15 mouse cellular contexts compared by ENCODE assay signal in genomic region chr1:132386266-132386665, GRCm38 (mm10). TPM values are rescaled to one million over a fixed set of nuclear protein-coding genes. Genes with fewer than 3 reads are reported as not detected.
DNase-seq lines count a peak whose midpoint lies in the region; ATAC-seq and TF ChIP-seq lines count a peak whose summit lies in the region.
"Had no signal": no experiment of that assay in that cellular context is flagged by ENCODE, and none has a peak within 500 bp of the region (broad histone marks: within the 10 kb centered on the region; RNA-seq: fewer than 3 reads in every experiment).

No protein-coding gene starts in this region.

- no peak overlapping the region for H3K9ac ChIP-seq in forebrain, embryonic 11.5 days (ENCODE audit: low read length)
- H3K9ac ChIP-seq in forebrain, embryonic 15.5 days (replicated peaks), result no peak overlapping the region
- peak overlapping the region; percentile 32; the same call in 1 of the 2 replicates for H3K9ac ChIP-seq in liver, embryonic 16.5 days (ENCODE audit: low read depth, low read length)
- H3K9ac ChIP-seq: neural tube, embryonic 12.5 days had no signal

- intact Hi-C loops in left cerebral cortex, postnatal 14 days (cut with DNase I), result loop anchor here (10.0 kb wide), 1 partner anchor 209 kb away; no protein-coding TSS in a partner anchor
- intact Hi-C loops in left cerebral cortex, postnatal 10 days (cut with DNase I), result no loop called here

- H3K27ac ChIP-seq in forebrain, embryonic 11.5 days (ENCODE audit: low read depth, low read length), result no peak overlapping the region
- no peak overlapping the region for H3K27ac ChIP-seq in forebrain, embryonic 15.5 days (replicated peaks)
- H3K27ac ChIP-seq in cortical plate, adult 2 months (ENCODE audit: insufficient read depth, low read length), result peak overlapping the region; percentile 73
- H3K27ac ChIP-seq in liver, embryonic 16.5 days (ENCODE audit: low read length), result peak overlapping the region; percentile 25; the same call in 1 of the 2 replicates
- H3K27ac ChIP-seq: neural tube, embryonic 12.5 days had no signal

- H3K9me3 ChIP-seq in forebrain, embryonic 11.5 days (ENCODE audit: control insufficient read depth, low read length), result no peaks in the 10 kb centered on the region
- no peaks in the 10 kb centered on the region for H3K9me3 ChIP-seq in forebrain, embryonic 15.5 days
- no peaks in the 10 kb centered on the region for H3K9me3 ChIP-seq in liver, embryonic 16.5 days (replicated peaks; ENCODE audit: control insufficient read depth, low read length)
- H3K9me3 ChIP-seq: G1E; neural tube, embryonic 12.5 days had no signal

- H3K36me3 ChIP-seq in forebrain, embryonic 11.5 days (ENCODE audit: control insufficient read depth, insufficient read depth, low read length), result no peaks in the 10 kb centered on the region; the same call in 1 of the 2 replicates
- H3K36me3 ChIP-seq in forebrain, embryonic 15.5 days, result no peaks in the 10 kb centered on the region
- peaks cover 10% of the 10 kb centered on the region for H3K36me3 ChIP-seq in liver, embryonic 16.5 days (ENCODE audit: control insufficient read depth, insufficient read depth)
- H3K36me3 ChIP-seq: neural tube, embryonic 12.5 days had no signal

- no peak for ATAC-seq in forebrain, embryonic 11.5 days (replicated peaks; ENCODE audit: low FRiP score)
- ATAC-seq in forebrain, embryonic 15.5 days (replicated peaks), result no peak
- ATAC-seq in liver, embryonic 16.5 days (ENCODE audit: low read depth), result no peak
- ATAC-seq in granulocyte monocyte progenitor cell, adult 5-6 weeks (replicated peaks; ENCODE audit: poor library complexity, severe bottlenecking), result no peak

- no peak overlapping the region for H3K4me3 ChIP-seq in forebrain, embryonic 11.5 days (ENCODE audit: low read depth, low read length)
- no peak overlapping the region for H3K4me3 ChIP-seq in forebrain, embryonic 15.5 days
- H3K4me3 ChIP-seq in cortical plate, adult 2 months (ENCODE audit: insufficient read depth, low read length), result no peak overlapping the region
- H3K4me3 ChIP-seq in liver, embryonic 16.5 days (ENCODE audit: low read depth, low read length), result peak overlapping the region; percentile 78
- H3K4me3 ChIP-seq: neural tube, embryonic 12.5 days had no signal

- no peak overlapping the region for H3K4me2 ChIP-seq in forebrain, embryonic 11.5 days (ENCODE audit: low read depth, low read length, severe bottlenecking)
- H3K4me2 ChIP-seq in forebrain, embryonic 15.5 days (replicated peaks), result no peak overlapping the region
- peak overlapping the region; percentile 97 for H3K4me2 ChIP-seq in liver, embryonic 16.5 days (ENCODE audit: low read depth, low read length)

- peaks cover 21% of the 10 kb centered on the region for H3K4me1 ChIP-seq in forebrain, embryonic 11.5 days (replicated peaks; ENCODE audit: control insufficient read depth, insufficient read depth, low read length)
- peaks cover 70% of the 10 kb centered on the region for H3K4me1 ChIP-seq in forebrain, embryonic 15.5 days
- H3K4me1 ChIP-seq in cortical plate, adult 2 months (ENCODE audit: control insufficient read depth, insufficient read depth, low read length), result peaks cover 25% of the 10 kb centered on the region
- peaks cover 63% of the 10 kb centered on the region for H3K4me1 ChIP-seq in liver, embryonic 16.5 days (ENCODE audit: control insufficient read depth, low read depth, low read length)

- 88% methylated on average over 4 of the region's 4 CpGs for WGBS in forebrain, embryonic 11.5 days
- 53% methylated on average over 4 of the region's 4 CpGs for WGBS in forebrain, embryonic 15.5 days
- WGBS in liver, embryonic 16.5 days (ENCODE audit: insufficient replicate concordance), result 86% methylated on average over 4 of the region's 4 CpGs

- no peaks in the 10 kb centered on the region for H3K27me3 ChIP-seq in forebrain, embryonic 11.5 days (ENCODE audit: control insufficient read depth, insufficient read depth, low read length)
- H3K27me3 ChIP-seq in forebrain, embryonic 15.5 days, result no peaks in the 10 kb centered on the region
- H3K27me3 ChIP-seq in liver, embryonic 16.5 days (ENCODE audit: control insufficient read depth, insufficient read depth, low read depth, low read length), result peaks cover 4% of the 10 kb centered on the region
- H3K27me3 ChIP-seq: neural tube, embryonic 12.5 days had no signal

- TF ChIP-seq CTCF in cortical plate, adult 2 months (IDR thresholded peaks at IDR 0.05; ENCODE audit: extremely low read depth, insufficient read depth, low read length), result no peak

- DNase-seq in forebrain, embryonic 11.5 days (ENCODE audit: low spot score), result peak; percentile 39
- DNase-seq in left cerebral cortex, postnatal 14 days (ENCODE audit: low spot score in 2 of 2), result peak; percentile 56 to 77
- no peak for DNase-seq in left cerebral cortex, postnatal 10 days (ENCODE audit: extremely low spot score in 1 of 2, low spot score in 2 of 2)
- DNase-seq: heart, adult 11 months; heart, postnatal 4 days; kidney, adult 8-10 months; lung, postnatal 36 days; midbrain, embryonic 14.5 days; thymus, adult 18-20 months had no signal

- no peak for TF ChIP-seq POLR2A in cortical plate, adult 2 months (IDR thresholded peaks at IDR 0.05; ENCODE audit: extremely low read depth, insufficient read depth, low read length)

RNA-seq across cellular contexts. Expression of gene Tmcc2, which starts 4.8 kb away (rescaled TPM):
- polyA plus RNA-seq in forebrain, embryonic 11.5 days (2014; fragmentation: Nextera tagmentation; extraction: Ambion mirVana), result 13.3 and 16.1 TPM in 2 replicates
- 33.1 and 33.3 TPM in 2 replicates for polyA plus RNA-seq in forebrain, embryonic 15.5 days (2015; fragmentation: Nextera tagmentation; extraction: Ambion mirVana)
- 100 to 1,000 TPM; 128 to 132 TPM for total RNA-seq in left cerebral cortex, postnatal 14 days (2021)
- 100 to 1,000 TPM; 141 to 143 TPM for total RNA-seq in left cerebral cortex, postnatal 10 days (2021)
- 124 and 135 TPM in 2 replicates for polyA plus RNA-seq in cortical plate, adult 2 months (2012; rRNA removed)
- polyA plus RNA-seq in liver, embryonic 16.5 days (2015; fragmentation: Nextera tagmentation; extraction: Ambion mirVana), result 631 and 674 TPM in 2 replicates
- 1.5 and 6.2 TPM in 2 replicates for total RNA-seq in granulocyte monocyte progenitor cell, adult 5-6 weeks (2014; fragmentation: Nextera tagmentation)
- total RNA-seq in granulocyte monocyte progenitor cell, adult 5-6 weeks (2017), result 3.7 and 4.2 TPM in 2 replicates

RNA-seq across cellular contexts. Expression of gene Dstyk, which starts 31.1 kb away (rescaled TPM):
- polyA plus RNA-seq in forebrain, embryonic 11.5 days (2014; fragmentation: Nextera tagmentation; extraction: Ambion mirVana), result 13.6 and 15.7 TPM in 2 replicates
- polyA plus RNA-seq in forebrain, embryonic 15.5 days (2015; fragmentation: Nextera tagmentation; extraction: Ambion mirVana), result 11.3 and 13.2 TPM in 2 replicates
- 10 to 100 TPM; 32.4 to 32.6 TPM for total RNA-seq in left cerebral cortex, postnatal 14 days (2021)
- 10 to 100 TPM; 27.2 to 28.4 TPM for total RNA-seq in left cerebral cortex, postnatal 10 days (2021)
- 24.0 TPM in 2 replicates for polyA plus RNA-seq in cortical plate, adult 2 months (2012; rRNA removed)
- 4.4 and 5.0 TPM in 2 replicates for polyA plus RNA-seq in liver, embryonic 16.5 days (2015; fragmentation: Nextera tagmentation; extraction: Ambion mirVana)
- 16.4 and 19.2 TPM in 2 replicates for total RNA-seq in granulocyte monocyte progenitor cell, adult 5-6 weeks (2014; fragmentation: Nextera tagmentation)
- 18.1 and 43.1 TPM in 2 replicates for total RNA-seq in granulocyte monocyte progenitor cell, adult 5-6 weeks (2017)

Comparison
In these comparisons a context has a peak if more than half of its experiments do, and no peak if none do; other contexts are left out.
1. DNase-seq: peak in forebrain, embryonic 11.5 days (single experiment) and left cerebral cortex, postnatal 14 days (2 of 2); none in left cerebral cortex, postnatal 10 days (0 of 2).
2. H3K27ac ChIP-seq: peak in cortical plate, adult 2 months (single experiment) and liver, embryonic 16.5 days (single experiment); none in forebrain, embryonic 11.5 days (single experiment) and forebrain, embryonic 15.5 days (single experiment).